Mouse (Mus musculus) thymus, adult 2 months (tissue): ENCODE data around the gene Wwc2.

ENCODE experiments used
- CTCF ChIP-seq: fragments of 200-500 bp; IDR thresholded peaks from 2 replicates; pipeline ENCODE4 v1.5.1; 2012; ENCODE audit warnings: mild to moderate bottlenecking, control low read depth, low read length, moderate library complexity, borderline replicate concordance; ENCODE audit not compliant: control insufficient read depth, poor library complexity, insufficient read depth; ENCODE audit errors: extremely low read depth
- POLR2A ChIP-seq: fragments of 200-500 bp; IDR thresholded peaks from 2 replicates; pipeline ENCODE4 v1.6.1; 2012; ENCODE audit warnings: mild to moderate bottlenecking, low read length, control low read depth, moderate library complexity; ENCODE audit not compliant: control insufficient read depth, poor library complexity, insufficient read depth; ENCODE audit errors: extremely low read depth

GRCm38 (mm10) chr8:47935461-47935860, 55.3 kb downstream of the Wwc2 start:
- TF ChIP-seq CTCF, result no peak
- TF ChIP-seq POLR2A, result no peak
